Mouse (Mus musculus): ENCODE measurements around the gene Lyzl6. TPM values are rescaled to one million over a fixed set of nuclear protein-coding genes. Genes with fewer than 3 reads are reported as not detected.
"Not testable (repeated sequence)": the region's sequence is repeated elsewhere in the genome, so short reads cannot be mapped to it uniquely, and the experiment has no call there.

Lyzl6 gene
- not detected for total RNA-seq (2018; cell fraction: chromatin; rRNA removed)
- total RNA-seq (2018; cell fraction: cytosol; rRNA removed) = not detected
- not detected for total RNA-seq (2018; cell fraction: nucleus; rRNA removed)
- not detected in 3 replicates for polyA plus RNA-seq (2018)

DNA sequence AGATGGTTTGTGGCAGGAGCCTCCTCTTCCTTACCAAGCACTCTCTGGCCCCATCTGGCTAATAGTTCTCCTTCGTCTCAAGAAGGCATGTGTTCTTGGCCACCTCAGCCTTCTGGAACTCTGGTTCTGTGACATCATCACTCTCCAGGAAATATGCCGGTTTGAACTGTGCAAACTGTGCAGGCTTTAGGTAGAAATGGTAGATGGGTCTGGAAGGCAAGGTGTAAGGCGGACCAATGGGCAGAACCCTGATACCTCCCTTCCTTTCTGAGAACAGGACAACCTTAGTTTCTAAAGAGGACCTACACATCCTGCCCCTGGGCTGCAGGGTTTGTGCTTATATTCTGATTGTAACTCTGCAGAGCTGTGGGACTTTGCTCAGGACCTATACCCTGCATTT, at the start of gene Lyzl6:
Lyzl6 (minus strand) TSS at position 101 of the 400 bp plus-strand sequence.
- Histone ChIP-seq H3K27ac (no peak within 1 kb of the TSS), H3K36me3 (ENCODE audit: inconsistent target) (no peaks in the 10 kb centered on the region), H3K79me2 (ENCODE audit: inconsistent target) (no peaks in the 10 kb centered on the region), H3K4me3 (ENCODE audit: inconsistent target) (no peak within 1 kb of the TSS)
- WGBS (ENCODE audit: missing documents) = 73% methylated on average over 3 of the region's 3 CpGs

- H3K36me3 ChIP-seq (ENCODE audit: inconsistent target) = peaks cover 40% of the 10 kb centered on the region
- H3K27ac ChIP-seq = peak overlapping the region; percentile 73
- WGBS (ENCODE audit: missing documents) = 7% methylated on average over 6 of the region's 6 CpGs
Observed at GRCm38 (mm10) chr11:103686706-103687105, 48.0 kb upstream of the Lyzl6 start.

GRCm38 (mm10) chr11:103685261-103685736, 46.6 kb upstream of the Lyzl6 start:
- Histone ChIP-seq H3K27ac (peak overlapping the region; percentile 73), H3K4me3 (ENCODE audit: inconsistent target) (no peak overlapping the region), H3K79me2 (ENCODE audit: inconsistent target) (peaks cover 38% of the 10 kb centered on the region), H3K36me3 (ENCODE audit: inconsistent target) (peaks cover 54% of the 10 kb centered on the region)
- 9% methylated on average over 7 of the region's 7 CpGs for WGBS (ENCODE audit: missing documents)

More at GRCm38 (mm10) chr11:103686706-103687105, 48.0 kb upstream of the Lyzl6 start:
- Histone ChIP-seq H3K79me2 (ENCODE audit: inconsistent target) (peaks cover 53% of the 10 kb centered on the region), H3K4me3 (ENCODE audit: inconsistent target) (no peak overlapping the region)

- Histone ChIP-seq H3K27ac (peak overlapping the region; percentile 73), H3K4me3 (ENCODE audit: inconsistent target) (no peak overlapping the region), H3K36me3 (ENCODE audit: inconsistent target) (peaks cover 69% of the 10 kb centered on the region), H3K79me2 (ENCODE audit: inconsistent target) (peaks cover 23% of the 10 kb centered on the region; the same call in 1 of the 2 replicates)
- 87% methylated on average over 11 of the region's 11 CpGs for WGBS (ENCODE audit: missing documents)
Observed at GRCm38 (mm10) chr11:103683667-103684334, 45.1 kb upstream of the Lyzl6 start.

DNA sequence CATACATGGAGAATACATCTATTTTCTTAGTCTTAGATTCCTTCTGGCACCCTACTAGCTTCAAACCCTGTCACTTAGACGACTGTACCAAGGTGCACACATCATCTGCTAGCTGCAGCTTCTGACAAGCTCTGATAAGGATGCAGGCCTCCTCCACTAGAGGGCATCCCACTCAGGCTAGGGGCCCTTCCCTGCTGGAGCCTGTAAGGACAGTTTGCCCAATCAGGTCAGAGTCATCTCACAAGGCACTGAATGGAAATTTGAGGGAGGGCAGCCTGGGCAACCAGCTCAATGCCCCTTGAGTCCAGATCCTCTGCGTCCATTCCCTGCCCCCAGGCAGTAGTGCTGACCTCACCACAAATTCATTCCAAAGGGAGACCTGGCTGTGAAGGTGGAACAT, 38.4 kb upstream of the Lyzl6 start:
- 33% methylated on average over 1 of the region's 2 CpGs for WGBS (ENCODE audit: missing documents)
- H3K4me3 ChIP-seq (ENCODE audit: inconsistent target); H3K79me2 ChIP-seq (ENCODE audit: inconsistent target); H3K27ac ChIP-seq: not testable (repeated sequence)
- peaks cover 53% of the 10 kb centered on the region for H3K36me3 ChIP-seq (ENCODE audit: inconsistent target)

- Histone ChIP-seq H3K79me2 (ENCODE audit: inconsistent target) (no peaks in the 10 kb centered on the region), H3K36me3 (ENCODE audit: inconsistent target) (peaks cover 38% of the 10 kb centered on the region), H3K27ac (no peak overlapping the region), H3K4me3 (ENCODE audit: inconsistent target) (no peak overlapping the region)
- WGBS (ENCODE audit: missing documents) = 61% methylated on average over 3 of the region's 3 CpGs
Observed at GRCm38 (mm10) chr11:103675556-103675955, 36.9 kb upstream of the Lyzl6 start.

- Histone ChIP-seq H3K79me2 (ENCODE audit: inconsistent target) (no peaks in the 10 kb centered on the region), H3K4me3 (ENCODE audit: inconsistent target) (no peak overlapping the region), H3K27ac (no peak overlapping the region), H3K36me3 (ENCODE audit: inconsistent target) (no peaks in the 10 kb centered on the region)
- WGBS (ENCODE audit: missing documents) = 72% methylated on average over 13 of the region's 13 CpGs
Observed at GRCm38 (mm10) chr11:103666907-103667426, 28.3 kb upstream of the Lyzl6 start.

DNA sequence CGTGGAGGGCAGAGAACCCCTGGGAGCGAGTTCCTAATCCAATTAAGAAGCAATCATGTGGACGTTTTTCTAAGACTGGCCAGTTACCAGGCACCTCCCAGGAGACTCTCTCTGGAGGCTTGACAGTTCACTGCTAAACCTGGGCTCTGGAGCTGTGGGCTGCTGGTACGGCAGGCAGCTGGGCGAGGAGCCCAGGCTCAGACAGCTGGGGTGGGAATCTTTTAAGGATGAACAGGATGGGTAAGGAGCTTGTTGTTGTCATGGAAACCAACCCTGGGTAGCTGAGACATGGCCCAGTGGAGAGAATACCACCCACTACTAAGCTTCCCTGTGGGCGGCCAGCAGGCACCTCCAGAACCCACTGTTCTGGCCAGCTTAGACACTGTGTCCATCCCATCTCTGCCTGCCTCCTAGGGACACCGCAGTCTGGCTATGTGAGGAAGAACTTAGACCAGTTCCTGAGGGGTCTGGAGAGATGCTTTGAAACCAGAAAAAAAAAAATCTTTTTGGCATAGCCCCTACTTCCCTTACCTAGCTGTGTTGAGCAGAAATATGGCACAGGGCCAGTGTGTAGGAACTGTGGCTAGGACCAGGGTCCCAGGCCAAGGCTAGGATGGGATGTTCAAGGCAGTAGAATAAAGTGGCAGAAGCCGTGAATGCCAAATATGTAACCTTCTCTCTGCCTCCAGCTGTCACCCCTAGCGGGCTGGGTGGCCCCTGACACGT, 27.7 kb upstream of the Lyzl6 start:
- 53% methylated on average over 10 of the region's 10 CpGs for WGBS (ENCODE audit: missing documents)
- no peak overlapping the region for H3K4me3 ChIP-seq (ENCODE audit: inconsistent target)

DNA sequence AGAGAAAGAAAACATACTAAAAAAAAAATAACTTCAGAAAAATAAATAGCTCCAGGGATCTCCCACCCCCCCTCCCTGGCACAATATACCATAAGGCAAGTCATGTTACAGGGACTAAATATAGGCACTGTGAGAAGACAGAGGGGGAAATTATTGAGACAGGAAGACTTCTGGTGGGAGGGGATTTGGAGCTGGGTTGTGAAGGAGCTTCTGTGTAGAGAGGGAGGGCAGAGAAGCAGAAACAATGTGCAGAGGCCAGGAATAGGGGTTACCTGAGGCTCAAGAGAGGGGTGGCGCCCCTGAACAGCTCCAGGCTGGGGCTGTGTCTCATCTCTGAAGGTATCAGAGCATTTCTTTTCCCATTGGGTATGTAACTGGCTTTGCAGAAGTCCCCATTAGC, 27.0 kb upstream of the Lyzl6 start:
- Histone ChIP-seq H3K4me3 (ENCODE audit: inconsistent target) (no peak overlapping the region), H3K36me3 (ENCODE audit: inconsistent target) (no peaks in the 10 kb centered on the region), H3K27ac (no peak overlapping the region), H3K79me2 (ENCODE audit: inconsistent target) (no peaks in the 10 kb centered on the region)
- 46% methylated on average over 1 of the region's 1 CpGs for WGBS (ENCODE audit: missing documents)

More for the DNA sequence above, 27.7 kb upstream of the Lyzl6 start:
- no peaks in the 10 kb centered on the region for H3K79me2 ChIP-seq (ENCODE audit: inconsistent target)
- no peak overlapping the region for H3K27ac ChIP-seq
- no peaks in the 10 kb centered on the region for H3K36me3 ChIP-seq (ENCODE audit: inconsistent target)

DNA sequence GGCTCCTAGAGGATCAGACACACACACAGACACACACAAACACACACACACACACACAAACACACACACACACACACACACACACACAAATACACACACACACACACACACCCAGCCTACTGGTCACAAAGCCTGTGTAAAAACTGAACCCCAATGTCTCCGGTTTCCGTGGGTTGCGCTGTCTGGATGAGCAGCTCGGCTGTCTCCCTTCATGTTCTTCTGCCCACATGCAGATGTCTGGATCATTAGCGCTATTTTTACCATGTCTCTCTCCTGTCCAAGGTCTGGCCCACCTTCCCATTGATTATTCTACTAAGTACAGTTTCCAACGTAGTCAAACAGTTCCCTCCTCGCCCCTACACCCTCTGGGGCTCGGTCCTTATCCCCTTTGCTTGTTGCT, 24.4 kb upstream of the Lyzl6 start:
- H3K36me3 ChIP-seq (ENCODE audit: inconsistent target) = no peaks in the 10 kb centered on the region
- H3K4me3 ChIP-seq (ENCODE audit: inconsistent target) = no peak overlapping the region
- 89% methylated on average over 8 of the region's 8 CpGs for WGBS (ENCODE audit: missing documents)
- no peak overlapping the region for H3K27ac ChIP-seq
- H3K79me2 ChIP-seq (ENCODE audit: inconsistent target) = no peaks in the 10 kb centered on the region

GRCm38 (mm10) chr11:103662546-103662945, 23.9 kb upstream of the Lyzl6 start:
- H3K4me3 ChIP-seq (ENCODE audit: inconsistent target) = no peak overlapping the region
- H3K36me3 ChIP-seq (ENCODE audit: inconsistent target) = no peaks in the 10 kb centered on the region
- H3K79me2 ChIP-seq (ENCODE audit: inconsistent target) = no peaks in the 10 kb centered on the region
- no peak overlapping the region for H3K27ac ChIP-seq
- WGBS (ENCODE audit: missing documents) = 85% methylated on average over 4 of the region's 5 CpGs

- no peaks in the 10 kb centered on the region for H3K36me3 ChIP-seq (ENCODE audit: inconsistent target)
- WGBS (ENCODE audit: missing documents) = 54% methylated on average over 3 of the region's 4 CpGs
- H3K4me3 ChIP-seq (ENCODE audit: inconsistent target) = no peak overlapping the region
- H3K27ac ChIP-seq = no peak overlapping the region
- no peaks in the 10 kb centered on the region for H3K79me2 ChIP-seq (ENCODE audit: inconsistent target)
Observed at GRCm38 (mm10) chr11:103661863-103662262, 23.2 kb upstream of the Lyzl6 start.

DNA sequence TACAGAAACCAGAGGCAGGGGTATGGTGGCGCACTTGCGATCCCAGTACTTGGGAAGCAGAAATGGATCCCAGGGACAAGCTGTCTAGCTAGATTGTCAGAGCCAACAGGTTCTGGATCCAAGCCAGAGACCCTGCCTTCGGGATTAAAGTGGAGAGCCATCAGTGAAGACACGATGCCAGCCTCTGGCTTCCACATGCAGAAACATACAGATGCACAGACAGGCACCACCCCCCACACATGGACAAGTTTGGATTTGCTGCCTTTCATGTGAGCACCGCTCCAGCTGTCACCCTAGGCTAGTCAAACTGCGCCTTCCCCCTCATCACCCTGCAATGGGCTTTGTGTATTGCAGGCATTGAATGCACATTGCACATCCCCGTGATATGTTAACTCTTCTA, 19.5 kb upstream of the Lyzl6 start:
- Histone ChIP-seq H3K79me2 (ENCODE audit: inconsistent target) (no peaks in the 10 kb centered on the region), H3K27ac (no peak overlapping the region), H3K36me3 (ENCODE audit: inconsistent target) (no peaks in the 10 kb centered on the region), H3K4me3 (ENCODE audit: inconsistent target) (no peak overlapping the region)
- 93% methylated on average over 7 of the region's 7 CpGs for WGBS (ENCODE audit: missing documents)

DNA sequence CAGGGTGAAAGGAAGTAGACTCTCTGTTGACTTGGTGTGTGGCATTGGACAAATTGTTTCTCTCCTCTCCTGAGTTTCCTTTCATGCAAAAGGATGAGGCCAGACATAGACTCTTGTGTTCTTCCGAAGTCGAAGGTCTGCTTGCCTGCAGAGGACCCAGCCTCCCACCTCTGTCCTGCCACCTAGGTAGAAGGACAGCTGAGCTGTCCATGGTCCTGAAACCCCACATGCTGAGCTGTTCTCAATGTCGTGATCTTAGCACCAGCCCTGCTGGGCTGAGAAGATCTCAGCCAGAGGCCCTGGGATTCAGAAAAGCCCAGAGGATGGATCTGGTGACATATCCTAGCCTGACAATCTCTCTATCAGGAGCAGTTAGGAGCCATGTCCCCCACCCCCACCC, 17.8 kb upstream of the Lyzl6 start:
- no peaks in the 10 kb centered on the region for H3K79me2 ChIP-seq (ENCODE audit: inconsistent target)
- H3K36me3 ChIP-seq (ENCODE audit: inconsistent target) = no peaks in the 10 kb centered on the region
- H3K4me3 ChIP-seq (ENCODE audit: inconsistent target) = no peak overlapping the region
- H3K27ac ChIP-seq = no peak overlapping the region
- 13% methylated on average over 3 of the region's 3 CpGs for WGBS (ENCODE audit: missing documents)
